Mouse (Mus musculus): ENCODE measurements at regions not wholly inside any gene's neighbourhood (a gene's known extent, or its start where the extent isn't known, plus 50 kb on each side); places are given as distances from the start of the nearest gene placed in this dataset.

DNA sequence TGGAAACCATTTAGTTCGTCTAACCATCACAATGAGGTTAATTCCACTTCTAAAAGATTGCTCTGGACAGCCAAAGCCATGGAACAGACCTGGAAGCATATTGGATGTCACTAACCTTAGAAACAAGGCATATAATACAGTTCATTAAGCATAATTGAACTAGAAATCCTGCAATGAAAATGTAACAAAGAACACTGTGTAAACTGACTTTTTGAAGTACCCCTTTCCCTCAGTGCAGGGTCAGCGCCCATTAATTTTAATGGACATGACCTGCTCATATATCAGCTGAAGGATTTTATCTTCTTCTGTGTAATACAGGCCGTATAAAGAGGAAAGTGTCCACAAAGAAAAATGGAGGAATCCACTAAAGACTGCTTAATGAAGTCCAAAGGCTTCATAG is 263.7 kb downstream of the Tpbg start:
- TF ChIP-seq CTCF (IDR thresholded peaks at IDR 0.05) (no peak), POLR2A (IDR thresholded peaks at IDR 0.05; ENCODE audit: insufficient read depth, low read depth, low read length) (no peak), EP300 (IDR thresholded peaks at IDR 0.05; ENCODE audit: insufficient read depth, low read depth, low read length) (no peak)

Measured in heart, adult 2 months (tissue).